Mouse (Mus musculus) kidney, postnatal 25 days (tissue): ENCODE measurements at regions not wholly inside any gene's neighbourhood (a gene's known extent, or its start where the extent isn't known, plus 50 kb on each side); places are given as distances from the start of the nearest gene placed in this dataset.
"Not testable (repeated sequence)": the region's sequence is repeated elsewhere in the genome, so short reads cannot be mapped to it uniquely, and the experiment has no call there.

Experiments used
- DNase-seq, 2 experiments: peaks; one replicate each; pipeline ENCODE4 v3.0.0; 2021; ENCODE audit warnings: mixed read lengths in 2 of 2

- no peak for DNase-seq
Observed at GRCm38 (mm10) chr16:79312702-79313101, 221.8 kb upstream of the Tmprss15 start.

GRCm38 (mm10) chr16:79308541-79308940, 217.6 kb upstream of the Tmprss15 start:
- no peak for DNase-seq

GRCm38 (mm10) chr16:79296621-79297020, 205.7 kb upstream of the Tmprss15 start:
- not testable (repeated sequence) for DNase-seq

- DNase-seq: no peak
Observed at GRCm38 (mm10) chr16:79279006-79279405, 188.1 kb upstream of the Tmprss15 start.

GRCm38 (mm10) chr16:79256525-79256924, 165.6 kb upstream of the Tmprss15 start:
- DNase-seq: no peak

GRCm38 (mm10) chr16:79256084-79256483, 165.2 kb upstream of the Tmprss15 start:
- DNase-seq: no peak

- DNase-seq: no peak
Observed at GRCm38 (mm10) chr16:79240857-79241491, 150.1 kb upstream of the Tmprss15 start.

- no peak for DNase-seq
Observed at GRCm38 (mm10) chr16:79240191-79240590, 149.3 kb upstream of the Tmprss15 start.

GRCm38 (mm10) chr16:79191196-79191595, 100.3 kb upstream of the Tmprss15 start:
- DNase-seq: no peak

GRCm38 (mm10) chr16:79186471-79186870, 95.6 kb upstream of the Tmprss15 start:
- no peak for DNase-seq

GRCm38 (mm10) chr16:79182474-79182873, 91.6 kb upstream of the Tmprss15 start:
- no peak for DNase-seq

- no peak for DNase-seq
Observed at GRCm38 (mm10) chr16:79177299-79177999, 86.6 kb upstream of the Tmprss15 start.

GRCm38 (mm10) chr16:79176832-79177243, 85.9 kb upstream of the Tmprss15 start:
- no peak for DNase-seq

GRCm38 (mm10) chr16:79168193-79168592, 77.3 kb upstream of the Tmprss15 start:
- peak; percentile 49 to 73 for DNase-seq

GRCm38 (mm10) chr16:79142813-79143212, 51.9 kb upstream of the Tmprss15 start:
- DNase-seq: no peak
